Mouse (Mus musculus): Measurements from ENCODE around the gene Npff. TPM values are rescaled to one million over a fixed set of nuclear protein-coding genes. Genes with fewer than 3 reads are reported as not detected.
A peak's percentile ranks its signal among the peaks of the same experiment; 100 is the strongest.

The Npff gene
- total RNA-seq, 1 experiment from 2014 or later, result not detected

DNA sequence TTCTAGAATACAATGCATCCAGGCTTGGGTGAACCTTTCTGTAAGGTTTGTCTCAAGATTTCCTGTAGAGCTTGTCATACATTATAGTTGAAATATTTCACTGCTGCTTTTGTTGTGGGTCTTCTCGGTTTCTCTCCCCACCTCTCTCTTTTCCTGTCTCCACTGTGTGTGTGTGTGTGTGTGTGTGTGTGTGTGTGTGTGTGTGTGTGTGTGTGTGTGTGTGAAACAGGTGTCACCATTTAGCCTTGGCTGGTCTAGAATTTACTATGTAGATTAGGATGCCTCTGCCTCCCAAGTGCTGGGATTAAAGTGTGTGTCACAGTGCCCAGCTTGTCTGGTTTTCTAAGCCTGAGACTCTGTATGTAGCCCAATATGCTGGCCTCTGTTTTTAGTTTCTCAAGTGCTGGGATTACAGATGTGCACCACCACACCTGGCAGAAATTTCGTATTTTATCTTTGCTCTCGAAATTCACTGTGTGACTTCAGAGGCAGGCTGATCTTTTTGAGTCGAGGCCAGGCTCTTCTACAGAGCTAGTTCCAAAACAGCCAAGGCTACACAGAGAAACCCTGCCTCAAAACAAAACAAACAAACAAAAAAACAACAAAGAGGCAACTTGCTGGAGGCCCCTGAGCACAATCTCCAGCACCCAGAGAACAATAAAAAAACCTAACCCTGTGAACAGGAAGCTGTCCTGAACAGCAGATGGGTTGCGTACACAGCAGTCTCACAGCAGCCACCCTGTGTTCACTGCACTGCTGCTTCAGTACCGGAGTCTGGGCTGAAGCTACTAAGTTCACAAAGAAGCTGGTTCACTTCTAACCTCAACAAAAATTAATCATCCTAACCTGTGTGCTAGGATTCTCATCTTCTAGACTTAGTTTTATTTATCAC is 1.6 kb upstream of the Npff start:
- ATAC-seq (replicated peaks; ENCODE audit: insufficient number of reproducible peaks, low FRiP score, low TSS enrichment, poor library complexity, severe bottlenecking), result no peak

DNA sequence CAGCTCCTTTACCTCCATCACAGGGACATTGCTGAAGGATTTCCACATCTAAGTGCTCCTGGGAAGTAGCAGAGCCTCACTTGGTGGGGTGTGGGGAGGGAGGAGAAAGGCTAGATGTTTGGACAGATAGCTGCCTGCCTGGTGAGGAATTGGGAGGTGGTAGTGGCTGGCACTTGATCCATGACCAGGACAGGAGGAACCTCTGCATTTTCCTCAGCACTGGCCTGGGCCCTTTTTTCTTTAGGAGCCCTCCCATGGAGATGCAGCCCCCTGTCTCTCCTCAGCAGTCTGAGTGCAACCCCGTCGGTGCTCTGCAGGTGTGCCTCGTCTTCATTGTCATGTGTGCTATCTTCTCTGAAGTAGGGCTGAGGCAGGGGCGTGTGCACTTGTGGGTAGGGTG is 3.3 kb downstream of the Npff start:
- no peak for ATAC-seq (replicated peaks; ENCODE audit: insufficient number of reproducible peaks, low FRiP score, low TSS enrichment, poor library complexity, severe bottlenecking)

DNA sequence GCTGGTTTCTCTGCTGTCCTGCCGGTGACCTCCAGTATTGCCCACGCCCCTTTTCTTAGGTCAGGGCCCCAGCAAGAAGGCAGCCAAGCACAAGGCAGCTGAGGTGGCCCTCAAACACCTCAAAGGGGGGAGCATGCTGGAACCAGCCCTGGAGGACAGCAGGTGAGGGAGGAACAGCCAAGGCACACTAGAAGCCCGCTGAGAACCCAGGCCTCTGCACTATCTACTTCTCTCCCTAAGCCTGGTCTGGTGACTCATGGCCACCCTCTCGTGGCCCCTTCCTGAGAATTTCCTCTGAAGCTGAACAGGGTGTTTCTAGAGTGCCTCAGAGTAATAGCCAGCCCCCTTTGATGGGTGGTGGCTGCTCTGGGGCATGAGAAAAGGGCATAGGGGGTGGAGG is 4.3 kb downstream of the Npff start:
- no peak for ATAC-seq (replicated peaks; ENCODE audit: insufficient number of reproducible peaks, low FRiP score, low TSS enrichment, poor library complexity, severe bottlenecking)

DNA sequence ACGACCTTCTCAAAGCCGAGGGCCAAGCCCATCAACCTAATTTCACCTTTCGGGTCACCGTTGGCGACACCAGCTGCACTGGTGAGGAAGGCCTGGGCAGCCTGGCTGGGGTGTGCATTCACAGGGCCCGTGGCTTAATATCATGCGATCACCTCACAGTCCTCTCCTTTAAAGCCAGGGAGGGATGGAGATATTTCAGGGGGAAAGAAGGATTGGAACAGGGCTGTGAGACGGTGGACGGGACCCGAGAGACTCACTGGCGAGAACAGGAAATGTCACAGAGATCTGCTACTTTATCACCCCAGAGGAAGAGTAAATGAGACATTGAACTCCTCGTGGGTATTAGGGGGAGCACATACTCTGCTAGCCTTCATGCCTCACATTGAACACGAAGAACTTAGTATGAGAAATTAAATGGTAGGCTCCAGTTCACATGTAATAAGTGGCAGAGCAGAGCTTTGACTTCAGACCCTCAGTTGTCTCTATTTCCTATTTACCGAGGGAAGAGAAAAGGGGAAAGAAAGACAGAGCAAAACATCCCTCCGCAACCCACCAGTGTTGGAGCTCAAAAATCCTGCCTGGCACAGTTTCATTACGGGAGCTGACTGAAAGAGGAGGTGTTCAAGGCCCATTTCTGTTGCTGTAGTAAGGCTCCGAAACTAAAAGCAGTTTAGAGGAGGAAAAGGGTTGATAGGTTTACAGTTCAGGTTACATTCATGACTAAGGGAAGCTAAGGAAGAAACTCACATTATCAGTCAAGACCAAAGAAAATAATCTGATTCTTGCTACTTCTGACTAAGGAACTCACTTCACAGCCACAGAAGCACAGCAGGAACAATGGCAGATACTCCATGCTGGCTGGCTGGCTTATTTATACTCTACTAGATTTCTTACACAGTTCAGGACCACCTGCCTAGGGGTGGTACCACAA is 5.3 kb downstream of the Npff start:
- ATAC-seq (replicated peaks; ENCODE audit: insufficient number of reproducible peaks, low FRiP score, low TSS enrichment, poor library complexity, severe bottlenecking), result no peak

DNA sequence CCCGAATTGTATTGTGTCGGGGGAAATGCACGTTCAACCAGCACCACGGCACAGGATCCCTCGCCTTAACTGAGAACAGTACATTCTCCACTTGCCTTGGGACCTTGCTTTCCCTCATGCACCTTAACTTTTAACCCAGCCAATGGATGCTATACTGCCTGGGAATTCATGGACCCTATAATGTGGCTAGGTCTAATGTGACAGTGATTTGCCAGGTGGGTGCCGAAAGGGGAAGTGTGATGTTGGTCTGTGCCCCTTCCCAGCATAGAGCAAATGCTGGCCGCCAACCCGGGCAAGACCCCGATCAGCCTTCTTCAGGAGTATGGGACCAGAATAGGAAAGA is 5.9 kb downstream of the Npff start:
- no peak for ATAC-seq (replicated peaks; ENCODE audit: insufficient number of reproducible peaks, low FRiP score, low TSS enrichment, poor library complexity, severe bottlenecking)

DNA sequence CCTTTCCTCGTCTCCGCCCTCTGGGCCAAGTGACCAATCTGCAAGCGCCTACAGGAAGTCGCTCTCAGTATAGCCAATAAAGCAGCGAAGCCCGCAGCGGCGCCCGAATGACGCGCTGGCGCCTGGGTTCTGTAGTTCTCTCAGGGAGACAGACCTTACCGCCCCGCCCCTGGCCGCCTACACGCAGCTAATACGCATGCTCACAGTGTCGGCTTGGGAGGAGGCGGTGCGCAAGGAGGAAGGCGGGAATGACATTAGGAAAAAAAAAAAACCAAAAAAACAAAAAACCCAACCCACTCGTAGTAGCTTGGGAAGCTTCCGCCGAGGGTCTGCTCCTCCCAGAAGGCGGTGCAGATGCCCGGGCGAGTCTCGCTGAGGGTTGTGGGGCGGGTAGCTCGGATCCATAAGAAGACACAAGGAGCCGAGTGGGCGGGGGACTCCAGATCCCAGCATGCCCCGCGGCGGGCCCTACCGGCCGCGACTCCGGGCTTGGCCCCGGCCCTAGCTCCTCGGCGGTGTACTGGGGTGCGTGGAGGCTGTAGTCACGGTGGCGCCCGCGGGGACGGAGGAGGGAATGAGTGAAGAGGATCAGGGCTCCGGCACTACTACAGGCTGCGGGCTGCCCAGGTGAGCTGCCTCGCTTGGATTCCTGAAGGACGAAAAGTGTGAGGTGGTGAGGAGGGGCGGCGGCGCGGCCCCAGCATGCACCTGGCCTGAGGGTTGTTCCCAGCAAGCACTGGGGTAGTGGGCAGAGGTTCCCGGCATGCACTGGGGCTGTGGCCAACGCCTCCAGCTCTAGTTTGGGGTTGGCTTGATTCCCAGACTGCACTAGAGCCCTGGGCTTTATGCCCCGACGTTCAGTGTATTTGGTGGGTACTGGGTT is 6.5 kb downstream of the Npff start, which contains the start of gene Tarbp2:
Gene Tarbp2 (plus strand): TSS at position 217 of the 883 bp plus-strand sequence.
- peak; percentile 80 for ATAC-seq (replicated peaks; ENCODE audit: insufficient number of reproducible peaks, low FRiP score, low TSS enrichment, poor library complexity, severe bottlenecking)

DNA sequence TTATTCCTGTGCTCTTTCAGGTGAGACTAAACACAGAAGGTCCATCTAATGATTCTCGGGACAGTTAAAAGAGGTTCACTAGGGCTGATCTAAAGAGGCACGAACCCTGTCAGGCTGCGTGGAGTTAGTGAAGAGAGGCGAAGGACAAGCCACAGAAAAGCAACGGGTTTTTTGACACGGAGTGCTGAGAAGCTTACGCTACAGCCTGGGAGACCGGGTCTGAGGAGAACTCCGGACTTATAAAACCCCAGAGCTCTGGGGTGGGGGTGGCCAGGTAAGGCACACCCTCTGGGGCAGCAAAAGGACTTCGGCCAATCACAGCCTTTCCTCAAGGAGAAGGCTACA is 7.1 kb downstream of the Npff start:
- no peak for ATAC-seq (replicated peaks; ENCODE audit: insufficient number of reproducible peaks, low FRiP score, low TSS enrichment, poor library complexity, severe bottlenecking)

DNA sequence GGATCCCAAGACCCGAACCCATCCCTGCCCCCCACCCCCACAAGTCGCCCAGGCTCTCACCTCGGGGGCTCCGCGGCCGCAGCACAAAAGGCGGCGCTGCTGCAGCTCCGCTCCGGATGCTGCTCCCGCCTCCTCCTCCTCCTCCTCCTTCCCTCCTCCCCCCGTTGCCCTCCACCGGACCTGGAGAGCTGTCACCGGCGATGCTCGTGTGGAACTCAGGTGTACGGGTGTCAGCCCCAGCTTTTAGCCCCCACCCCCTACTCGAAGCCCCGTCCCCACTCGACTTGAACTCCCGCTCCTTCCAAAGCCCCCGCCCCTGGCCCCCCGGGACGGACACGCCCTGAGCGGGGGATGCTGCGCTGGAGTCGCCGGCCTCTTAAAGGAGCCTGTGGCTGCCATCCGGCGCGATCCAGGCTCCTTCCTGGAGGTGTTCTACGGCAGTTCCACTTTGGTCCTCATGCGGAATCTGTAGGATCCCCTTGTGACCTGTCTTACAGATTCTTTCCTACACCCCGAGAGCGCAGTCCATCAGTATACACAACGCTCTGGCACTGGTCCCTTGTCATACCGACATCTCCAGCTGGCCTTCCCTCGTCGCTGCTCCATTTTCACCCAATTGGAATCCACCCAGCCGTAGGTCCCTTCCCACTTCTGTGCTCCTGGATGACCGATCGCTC is 7.9 kb downstream of the Npff start, which contains the start of gene Map3k12:
Gene Map3k12 (minus strand): TSS at position 337 of the 677 bp plus-strand sequence.
- no peak for ATAC-seq (replicated peaks; ENCODE audit: insufficient number of reproducible peaks, low FRiP score, low TSS enrichment, poor library complexity, severe bottlenecking)

DNA sequence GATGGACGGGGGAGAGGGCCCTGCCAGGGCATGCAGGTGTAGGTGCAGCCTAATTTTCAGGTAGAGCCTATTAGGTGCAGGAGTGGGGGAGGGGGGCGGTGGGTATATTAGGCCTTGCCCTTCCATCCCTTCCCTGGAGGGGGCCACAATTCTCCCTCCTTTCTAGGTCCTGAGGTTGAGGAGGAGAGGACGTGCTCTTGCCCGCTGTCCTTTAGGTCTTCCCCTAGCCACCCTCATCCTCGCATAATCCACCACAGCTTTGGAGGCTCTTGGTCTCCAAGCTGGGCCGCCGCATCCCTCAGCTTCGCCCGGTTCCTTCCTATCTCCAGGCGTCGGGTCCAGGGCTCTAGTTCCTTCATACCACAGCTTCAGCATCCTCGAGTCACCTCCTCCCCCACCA is 8.4 kb downstream of the Npff start:
- ATAC-seq (replicated peaks; ENCODE audit: insufficient number of reproducible peaks, low FRiP score, low TSS enrichment, poor library complexity, severe bottlenecking), result no peak

DNA sequence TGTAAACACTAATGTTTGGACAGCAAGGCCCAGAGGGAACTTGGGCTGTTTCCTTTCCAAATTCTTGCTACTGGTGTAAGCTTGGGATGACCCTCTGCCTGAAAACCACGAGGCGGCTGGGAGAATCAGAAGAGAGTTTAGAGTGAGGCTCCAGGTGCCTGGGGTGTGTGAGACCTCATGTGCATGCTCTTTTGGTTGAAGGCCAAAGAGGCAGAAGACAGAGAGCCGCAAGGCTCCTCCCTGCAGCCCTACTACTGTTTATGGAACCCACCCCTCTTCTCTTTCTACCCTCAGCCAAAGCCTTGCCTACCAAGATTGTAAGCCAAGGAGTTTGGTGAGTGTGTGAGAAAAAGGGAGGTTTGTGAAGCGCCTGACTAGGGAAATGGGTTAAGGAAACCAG is 9.0 kb downstream of the Npff start:
- no peak for ATAC-seq (replicated peaks; ENCODE audit: insufficient number of reproducible peaks, low FRiP score, low TSS enrichment, poor library complexity, severe bottlenecking)

DNA sequence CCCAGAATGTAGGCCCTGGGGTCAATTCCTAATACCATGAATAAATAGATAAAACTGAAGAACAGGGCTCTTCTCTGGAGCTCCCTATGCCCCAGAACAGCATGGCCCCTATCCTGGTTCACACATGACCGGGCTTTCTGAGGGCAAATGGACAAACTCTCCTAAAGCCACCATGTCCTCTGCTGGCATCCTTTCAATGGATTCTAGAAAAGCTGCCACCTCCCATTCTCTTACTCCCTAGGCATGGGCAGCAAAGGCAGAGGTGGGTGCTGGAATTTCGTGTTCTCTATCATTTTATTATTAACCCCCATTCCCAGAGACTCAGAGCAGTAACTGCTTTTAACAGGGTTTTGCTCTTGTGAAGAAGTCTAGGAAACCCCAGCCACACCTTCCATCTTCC is 9.5 kb downstream of the Npff start:
- ATAC-seq (replicated peaks; ENCODE audit: insufficient number of reproducible peaks, low FRiP score, low TSS enrichment, poor library complexity, severe bottlenecking), result no peak

DNA sequence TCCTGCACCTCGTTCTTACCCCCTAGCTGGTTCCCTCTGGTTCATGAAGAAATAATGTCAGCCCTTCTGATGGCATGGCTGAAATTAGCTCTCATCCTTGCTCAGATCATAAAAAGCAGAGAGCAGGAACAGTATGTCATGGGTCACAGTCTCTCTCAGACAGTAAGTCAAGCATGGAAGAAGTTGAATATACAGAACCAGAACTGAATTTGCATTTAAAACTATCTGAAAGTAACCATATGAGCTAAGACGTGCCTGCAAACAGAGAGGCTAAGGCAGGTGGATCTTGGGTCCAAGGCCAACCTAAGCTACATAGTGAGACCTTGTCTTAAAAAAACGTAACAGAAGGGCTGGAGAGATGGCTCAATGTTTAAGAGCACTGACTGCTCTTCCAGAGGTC is 11.7 kb downstream of the Npff start:
- no peak for ATAC-seq (replicated peaks; ENCODE audit: insufficient number of reproducible peaks, low FRiP score, low TSS enrichment, poor library complexity, severe bottlenecking)

DNA sequence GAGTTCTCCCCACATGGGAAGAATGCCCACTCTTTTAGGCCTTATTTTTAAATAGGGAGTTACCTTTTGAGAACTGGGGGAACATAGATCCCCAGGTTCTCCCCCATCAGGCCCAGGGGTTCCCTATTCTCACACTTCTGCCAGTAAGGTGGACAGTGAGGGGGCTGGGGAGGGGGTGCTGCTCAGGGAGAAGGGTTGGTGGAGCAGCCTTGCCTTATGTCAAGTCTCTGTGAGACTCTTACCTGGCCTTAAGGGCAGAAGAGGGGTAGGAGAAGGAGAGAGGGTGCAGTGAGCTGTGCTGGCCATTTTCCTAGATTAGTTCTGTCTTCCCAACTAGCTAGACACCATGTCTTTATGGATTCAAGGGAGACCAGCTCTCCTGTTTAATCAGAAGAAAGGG is 12.3 kb downstream of the Npff start:
- ATAC-seq (replicated peaks; ENCODE audit: insufficient number of reproducible peaks, low FRiP score, low TSS enrichment, poor library complexity, severe bottlenecking), result no peak

DNA sequence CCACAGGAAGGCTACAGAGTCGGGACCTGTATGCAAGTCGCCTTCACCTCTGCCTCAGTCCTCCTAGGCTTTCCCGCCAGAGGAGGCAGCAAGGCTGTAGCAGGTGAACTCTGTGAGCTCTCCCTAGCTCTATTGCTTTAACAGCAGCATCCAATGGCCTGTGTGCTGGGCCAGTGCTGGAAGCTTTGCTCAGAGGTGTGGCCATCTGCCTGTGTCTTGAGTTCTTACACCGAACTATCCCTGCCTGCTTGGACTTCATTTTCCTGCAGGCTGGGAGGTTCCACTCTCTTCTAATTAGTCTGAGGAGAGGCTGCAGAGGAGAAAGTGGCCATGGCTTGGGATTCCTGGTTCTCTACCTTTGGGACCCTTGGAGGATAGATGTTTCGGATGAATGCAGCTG is 12.7 kb downstream of the Npff start:
- ATAC-seq (replicated peaks; ENCODE audit: insufficient number of reproducible peaks, low FRiP score, low TSS enrichment, poor library complexity, severe bottlenecking), result no peak

DNA sequence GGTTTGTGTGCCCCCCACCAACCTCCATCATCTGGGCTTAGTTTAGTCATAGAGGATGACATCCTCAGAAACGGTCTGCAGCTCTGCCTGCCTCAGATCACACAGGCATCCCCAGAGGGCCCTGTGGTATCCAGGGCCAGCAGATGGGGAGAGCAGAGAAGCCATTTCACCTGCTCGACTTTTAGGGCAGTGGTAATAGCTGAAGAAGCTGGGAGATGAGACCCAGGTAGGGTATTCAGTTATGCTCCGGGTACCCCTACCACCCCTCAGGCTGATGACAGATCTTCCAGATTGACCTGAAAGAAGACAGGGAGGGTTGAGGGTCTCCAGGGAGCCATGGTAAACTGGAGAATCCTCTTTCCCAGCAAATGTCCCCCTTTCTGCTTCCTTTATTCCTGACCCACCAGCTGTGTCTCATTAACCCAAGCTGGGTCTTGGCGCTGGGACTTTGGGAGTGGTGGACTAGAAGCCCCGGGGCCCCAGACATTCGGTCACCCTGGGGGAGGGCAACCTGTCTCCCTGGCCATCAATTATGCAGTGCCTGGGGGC is 13.4 kb downstream of the Npff start:
- ATAC-seq (replicated peaks; ENCODE audit: insufficient number of reproducible peaks, low FRiP score, low TSS enrichment, poor library complexity, severe bottlenecking), result no peak

DNA sequence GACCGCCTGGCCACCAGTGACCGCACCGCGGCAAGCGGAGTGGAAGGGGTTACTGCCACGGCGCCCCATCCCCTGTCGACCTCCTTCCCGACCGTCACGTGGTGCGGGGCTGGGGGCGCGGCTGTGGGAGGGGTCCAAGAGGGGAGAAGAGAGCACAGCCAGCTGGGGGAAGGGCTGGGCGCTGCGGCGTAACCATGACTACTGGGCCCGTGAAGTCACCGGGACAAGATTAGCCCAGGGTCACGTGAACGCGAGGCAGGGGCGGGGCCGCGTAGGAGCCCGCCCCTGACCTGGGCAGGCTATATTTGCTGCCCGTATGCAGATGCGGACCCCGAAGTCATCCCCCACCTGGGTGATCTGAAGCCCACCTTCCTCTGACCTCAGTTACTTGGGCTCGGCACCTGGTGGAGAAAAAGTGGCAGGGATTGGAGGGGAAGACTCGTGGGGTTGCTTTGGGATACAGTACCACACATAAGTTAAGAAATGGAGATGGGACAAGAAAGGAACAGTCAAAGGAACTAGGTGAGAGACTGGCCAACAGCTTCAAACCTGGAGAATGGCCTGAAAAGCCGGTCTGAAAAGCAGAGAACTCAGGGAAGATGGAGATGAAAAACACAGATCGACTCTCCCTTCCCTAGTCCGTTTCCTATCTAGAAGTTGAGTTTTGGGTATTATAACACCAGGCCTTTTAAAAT is 14.0 kb downstream of the Npff start:
- peak; percentile 78 for ATAC-seq (replicated peaks; ENCODE audit: insufficient number of reproducible peaks, low FRiP score, low TSS enrichment, poor library complexity, severe bottlenecking)

DNA sequence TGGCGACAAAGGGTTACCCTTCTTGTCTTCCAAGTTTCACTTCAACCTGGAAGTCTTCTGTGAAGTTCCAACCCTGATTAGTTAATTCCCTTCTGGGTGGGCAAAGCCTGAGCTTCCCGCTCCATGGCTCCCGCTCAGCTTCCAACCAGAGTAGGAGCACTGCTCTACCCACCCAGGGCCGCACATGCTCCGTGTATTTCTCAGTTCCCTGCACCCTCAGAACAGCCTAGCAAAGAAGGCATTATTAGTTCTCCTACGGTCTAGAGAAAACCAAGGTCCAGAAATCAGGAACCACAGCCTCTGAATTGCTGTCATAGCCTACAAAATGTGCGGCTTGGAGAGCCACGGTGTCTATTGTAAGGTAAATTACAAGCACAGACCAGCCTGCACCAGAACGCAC is 14.6 kb downstream of the Npff start:
- ATAC-seq (replicated peaks; ENCODE audit: insufficient number of reproducible peaks, low FRiP score, low TSS enrichment, poor library complexity, severe bottlenecking), result no peak

DNA sequence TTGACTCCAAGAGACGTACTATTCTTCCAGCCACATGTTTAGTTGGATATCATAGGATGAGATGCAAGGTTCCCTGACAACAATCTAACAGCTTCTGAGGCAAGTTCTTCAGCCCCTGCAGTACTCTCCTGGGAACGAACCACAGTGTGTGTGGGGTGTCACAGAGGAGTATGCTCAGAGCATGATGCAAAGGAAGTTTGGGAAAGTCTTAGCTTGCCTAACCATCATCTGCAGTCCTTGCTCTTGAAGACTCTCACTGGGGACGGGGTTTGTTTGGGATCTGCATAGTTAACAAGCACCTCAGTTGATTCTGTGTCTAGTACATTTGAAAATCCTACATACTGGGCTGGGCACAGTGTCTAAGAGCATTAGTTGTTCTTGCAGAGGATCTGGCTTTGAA is 16.4 kb downstream of the Npff start:
- ATAC-seq (replicated peaks; ENCODE audit: insufficient number of reproducible peaks, low FRiP score, low TSS enrichment, poor library complexity, severe bottlenecking), result no peak

All from monocyte, adult 5-6 weeks (primary cell).